In genomic region chr9:106477649-106478048, GRCm38 (mm10) we compare ENCODE assay signal across 8 mouse cellular contexts. TPM values are rescaled to one million over a fixed set of nuclear protein-coding genes. Genes with fewer than 3 reads are reported as not detected.
DNase-seq lines count a peak whose midpoint lies in the region; ATAC-seq and TF ChIP-seq lines count a peak whose summit lies in the region.

No protein-coding gene starts in this region.

- H3K27me3 ChIP-seq in heart, postnatal 0 days (ENCODE audit: control insufficient read depth, insufficient read depth, low read length): no peaks in the 10 kb centered on the region
- no peaks in the 10 kb centered on the region for H3K27me3 ChIP-seq in lung, embryonic 16.5 days (ENCODE audit: control insufficient read depth, insufficient read depth, low read depth, low read length)

- WGBS in heart, postnatal 0 days: 1% methylated on average over 16 of the region's 16 CpGs
- 1% methylated on average over 16 of the region's 16 CpGs for WGBS in lung, embryonic 16.5 days

- ATAC-seq in heart, postnatal 0 days (ENCODE audit: insufficient read depth, low read depth): no peak
- no peak for ATAC-seq in lung, embryonic 16.5 days (ENCODE audit: low read depth)

- H3K9me3 ChIP-seq in heart, postnatal 0 days (replicated peaks; ENCODE audit: control insufficient read depth, low read length): no peaks in the 10 kb centered on the region
- no peaks in the 10 kb centered on the region for H3K9me3 ChIP-seq in lung, embryonic 16.5 days (ENCODE audit: control insufficient read depth, low read length)

- H3K4me1 ChIP-seq in heart, postnatal 0 days (ENCODE audit: control insufficient read depth, insufficient read depth): peaks cover 32% of the 10 kb centered on the region
- peaks cover 34% of the 10 kb centered on the region for H3K4me1 ChIP-seq in lung, embryonic 16.5 days (replicated peaks; ENCODE audit: control insufficient read depth, insufficient read depth, low read length)

- peak overlapping the region; percentile 51; the same call in 1 of the 2 replicates for H3K27ac ChIP-seq in heart, postnatal 0 days (ENCODE audit: low read depth)
- no peak overlapping the region for H3K27ac ChIP-seq in lung, embryonic 16.5 days (ENCODE audit: low read length)

- no peak for TF ChIP-seq EP300 in heart, postnatal 0 days (IDR thresholded peaks at IDR 0.05; ENCODE audit: low read depth)

- TF ChIP-seq CTCF in heart, postnatal 0 days (IDR thresholded peaks at IDR 0.05; ENCODE audit: low read depth): no peak

- peak overlapping the region; percentile 53 for H3K4me3 ChIP-seq in heart, postnatal 0 days (ENCODE audit: low read depth, low read length)
- H3K4me3 ChIP-seq in lung, embryonic 16.5 days (ENCODE audit: low read length): peak overlapping the region; percentile 83

- H3K4me2 ChIP-seq in heart, postnatal 0 days (ENCODE audit: low read depth, low read length): peak overlapping the region; percentile 80
- peak overlapping the region; percentile 91 for H3K4me2 ChIP-seq in lung, embryonic 16.5 days (ENCODE audit: low read depth, low read length)

- peak overlapping the region; percentile 46 for H3K9ac ChIP-seq in heart, postnatal 0 days (replicated peaks; ENCODE audit: low read depth, low read length)
- peak overlapping the region; percentile 72 for H3K9ac ChIP-seq in lung, embryonic 16.5 days (ENCODE audit: low read length)

- peaks cover 16% of the 10 kb centered on the region for H3K36me3 ChIP-seq in heart, postnatal 0 days (replicated peaks; ENCODE audit: control insufficient read depth, insufficient read depth, low read length)
- H3K36me3 ChIP-seq in lung, embryonic 16.5 days (ENCODE audit: control insufficient read depth, insufficient read depth, low read length): peaks cover 4% of the 10 kb centered on the region; the same call in 1 of the 2 replicates

- DNase-seq in adrenal gland, postnatal 10 days: peak; percentile 2
- no peak for DNase-seq in adrenal gland, adult 2 months
- peak; percentile 25 to 27 for DNase-seq in right cerebral cortex, postnatal 10 days (ENCODE audit: low spot score in 2 of 2)
- DNase-seq in right cerebral cortex, adult 2 months (ENCODE audit: low spot score in 2 of 2): no peak
- no peak for DNase-seq in heart, postnatal 0 days (ENCODE audit: low spot score)
- no peak for DNase-seq in ovary, postnatal 14 days (ENCODE audit: low spot score)
- no peak for DNase-seq in ovary, postnatal 36 days (ENCODE audit: low spot score)

RNA-seq across cellular contexts. Expression of gene Parp3, which starts 0.9 kb away (rescaled TPM):
- 10 to 100 TPM; 14.4 to 28.6 TPM for total RNA-seq in adrenal gland, postnatal 10 days (2021)
- total RNA-seq in adrenal gland, adult 2 months (2021): 10 to 100 TPM; 39.4 to 60.7 TPM
- polyA plus RNA-seq in adrenal gland, adult 2 months (2012; rRNA removed): 65.6 and 87.4 TPM in 2 replicates
- 7.2 and 16.7 TPM in 2 replicates for total RNA-seq in heart, postnatal 0 days (2014; rRNA removed; ENCODE audit: low replicate concordance)
- 2.8 and 2.9 TPM in 2 replicates for polyA plus RNA-seq in heart, postnatal 0 days (2015; fragmentation: Nextera tagmentation; extraction: Ambion mirVana)
- polyA plus RNA-seq in lung, embryonic 16.5 days (2015; fragmentation: Nextera tagmentation; extraction: Ambion mirVana): 4.7 and 6.0 TPM in 2 replicates

RNA-seq across cellular contexts. Expression of gene Rrp9, which starts 1.9 kb away (rescaled TPM):
- total RNA-seq in adrenal gland, postnatal 10 days (2021): 10 to 100 TPM; 25.9 to 37.0 TPM
- total RNA-seq in adrenal gland, adult 2 months (2021): 10 to 100 TPM; 41.2 to 47.0 TPM
- polyA plus RNA-seq in adrenal gland, adult 2 months (2012; rRNA removed): 36.8 and 42.2 TPM in 2 replicates
- 16.5 and 54.6 TPM in 2 replicates for total RNA-seq in heart, postnatal 0 days (2014; rRNA removed; ENCODE audit: low replicate concordance)
- 17.6 and 21.0 TPM in 2 replicates for polyA plus RNA-seq in heart, postnatal 0 days (2015; fragmentation: Nextera tagmentation; extraction: Ambion mirVana)
- polyA plus RNA-seq in lung, embryonic 16.5 days (2015; fragmentation: Nextera tagmentation; extraction: Ambion mirVana): 39.4 and 39.8 TPM in 2 replicates

RNA-seq across cellular contexts. Expression of gene Gpr62, which starts 11.9 kb away (rescaled TPM):
- total RNA-seq in adrenal gland, postnatal 10 days (2021): under 1 TPM; 0.27 to 0.48 TPM
- total RNA-seq in adrenal gland, adult 2 months (2021): under 1 TPM; 0.17 TPM
- 0.95 and 0.99 TPM in 2 replicates for polyA plus RNA-seq in adrenal gland, adult 2 months (2012; rRNA removed)
- not detected in 2 replicates for total RNA-seq in heart, postnatal 0 days (2014; rRNA removed; ENCODE audit: low replicate concordance)
- 0.11 TPM in 1 of 2 replicates, not detected in the other for polyA plus RNA-seq in heart, postnatal 0 days (2015; fragmentation: Nextera tagmentation; extraction: Ambion mirVana)
- polyA plus RNA-seq in lung, embryonic 16.5 days (2015; fragmentation: Nextera tagmentation; extraction: Ambion mirVana): 0.18 TPM in 2 replicates

RNA-seq across cellular contexts. Expression of gene Iqcf1, which starts 22.1 kb away (rescaled TPM):
- not detected for total RNA-seq in adrenal gland, postnatal 10 days (2021)
- total RNA-seq in adrenal gland, adult 2 months (2021): not detected
- not detected in 2 replicates for polyA plus RNA-seq in adrenal gland, adult 2 months (2012; rRNA removed)
- total RNA-seq in heart, postnatal 0 days (2014; rRNA removed; ENCODE audit: low replicate concordance): not detected in 2 replicates
- not detected in 2 replicates for polyA plus RNA-seq in heart, postnatal 0 days (2015; fragmentation: Nextera tagmentation; extraction: Ambion mirVana)
- polyA plus RNA-seq in lung, embryonic 16.5 days (2015; fragmentation: Nextera tagmentation; extraction: Ambion mirVana): not detected in 2 replicates

RNA-seq across cellular contexts. Expression of gene Pcbp4, which starts 24.6 kb away (rescaled TPM):
- 10 to 100 TPM; 28.6 to 42.5 TPM for total RNA-seq in adrenal gland, postnatal 10 days (2021)
- total RNA-seq in adrenal gland, adult 2 months (2021): 10 to 100 TPM; 17.5 to 28.6 TPM
- 56.4 and 90.6 TPM in 2 replicates for polyA plus RNA-seq in adrenal gland, adult 2 months (2012; rRNA removed)
- total RNA-seq in heart, postnatal 0 days (2014; rRNA removed; ENCODE audit: low replicate concordance): 157 and 188 TPM in 2 replicates
- polyA plus RNA-seq in heart, postnatal 0 days (2015; fragmentation: Nextera tagmentation; extraction: Ambion mirVana): 40.9 and 44.1 TPM in 2 replicates
- polyA plus RNA-seq in lung, embryonic 16.5 days (2015; fragmentation: Nextera tagmentation; extraction: Ambion mirVana): 58.6 and 60.7 TPM in 2 replicates

Comparison
In these comparisons a context has a peak if more than half of its experiments do, and no peak if none do; other contexts are left out.
1. DNase-seq: peak in adrenal gland, postnatal 10 days (single experiment) and right cerebral cortex, postnatal 10 days (2 of 2); none in adrenal gland, adult 2 months (single experiment), right cerebral cortex, adult 2 months (0 of 2), heart, postnatal 0 days (single experiment), ovary, postnatal 14 days (single experiment) and ovary, postnatal 36 days (single experiment).